Mouse (Mus musculus) limb, embryonic 13.5 days (tissue): Measurements from ENCODE around the gene Arhgap40. TPM values are rescaled to one million over a fixed set of nuclear protein-coding genes. Genes with fewer than 3 reads are reported as not detected.

Source experiments
- ATAC-seq: fragments of 200-750 bp; cut with Nextera tagmentation; 2 replicates; pipeline ENCODE4 v1.8.0; 2017; ENCODE audit warnings: low read depth, moderate number of reproducible peaks, moderate TSS enrichment; ENCODE audit not compliant: low FRiP score
- H3K27ac ChIP-seq: fragments of 300-500 bp; sonication (generic); 2 replicates; pipeline ENCODE4 v1.5.1; 2015; ENCODE audit warnings: inconsistent platforms, mild to moderate bottlenecking, moderate library complexity
- H3K27me3 ChIP-seq: fragments of 300-500 bp; sonication (generic); 2 replicates; pipeline ENCODE4 v1.6.1; 2015; ENCODE audit warnings: mild to moderate bottlenecking, inconsistent platforms
- H3K36me3 ChIP-seq: fragments of 300-500 bp; sonication (generic); 2 replicates; pipeline ENCODE4 v1.6.1; 2015; ENCODE audit warnings: inconsistent platforms, mild to moderate bottlenecking, moderate library complexity
- H3K4me1 ChIP-seq: fragments of 300-500 bp; sonication (generic); 2 replicates; pipeline ENCODE4 v1.6.1; 2015; ENCODE audit warnings: inconsistent platforms
- H3K4me2 ChIP-seq: fragments of 300-500 bp; sonication (generic); replicated peaks from 2 replicates; pipeline ENCODE4 v1.6.1; 2015; ENCODE audit warnings: inconsistent platforms, mild to moderate bottlenecking, moderate library complexity
- H3K4me3 ChIP-seq: fragments of 300-500 bp; sonication (generic); 2 replicates; pipeline ENCODE4 v1.5.1; 2015; ENCODE audit warnings: moderate library complexity, mild to moderate bottlenecking, inconsistent platforms
- H3K9ac ChIP-seq: fragments of 300-500 bp; sonication (generic); 2 replicates; pipeline ENCODE4 v1.6.1; 2015; ENCODE audit warnings: mild to moderate bottlenecking, inconsistent platforms
- H3K9me3 ChIP-seq: fragments of 300-500 bp; sonication (generic); 2 replicates; pipeline ENCODE4 v1.6.1; 2016; ENCODE audit warnings: inconsistent platforms
- WGBS: fragments of 180-500 bp; shearing (Covaris S2); methylation state at CpG from one replicate; pipeline ENCODE4 v1.1.7; 2015; 5-methylcytosine and 5-hydroxymethylcytosine counted together
- polyA plus RNA-seq: library from polyadenylated mRNA; unstranded; fragments of >200 nt; fragmentation: Nextera tagmentation; extraction: Ambion mirVana; gene quantifications from 2 replicates; pipeline ENCODE4 v1.2.1, GENCODE M21; 2015

Gene Arhgap40
- polyA plus RNA-seq, 1 experiment from 2014 or later = 0.84 TPM

DNA sequence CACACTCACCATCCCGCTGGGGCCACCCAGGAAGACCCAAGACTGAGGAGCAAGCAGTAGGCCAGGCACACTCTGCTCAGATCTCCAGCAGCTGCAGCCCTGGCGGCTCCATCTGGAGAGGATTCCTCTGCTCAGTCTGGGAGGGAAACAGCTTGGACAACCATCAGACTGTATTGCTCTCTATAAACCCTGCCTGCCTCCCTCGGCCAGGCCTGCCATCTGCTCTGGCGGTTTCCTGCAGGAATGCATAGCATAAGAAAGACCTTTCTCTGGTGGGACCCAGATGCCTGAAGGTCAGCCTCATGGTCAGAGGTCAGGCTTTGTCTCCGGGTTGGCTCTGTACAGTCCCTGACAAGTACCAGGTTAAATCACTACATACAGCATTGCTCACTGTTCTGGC lies 78.7 kb downstream of the Arhgap40 start:
- no peak for ATAC-seq
- Histone ChIP-seq H3K9ac (no peak overlapping the region), H3K27ac (no peak overlapping the region), H3K9me3 (no peaks in the 10 kb centered on the region), H3K36me3 (no peaks in the 10 kb centered on the region), H3K4me1 (peaks cover 15% of the 10 kb centered on the region), H3K27me3 (peaks cover 34% of the 10 kb centered on the region), H3K4me2 (no peak overlapping the region), H3K4me3 (no peak overlapping the region)
- 24% methylated on average over 5 of the region's 5 CpGs for WGBS

DNA sequence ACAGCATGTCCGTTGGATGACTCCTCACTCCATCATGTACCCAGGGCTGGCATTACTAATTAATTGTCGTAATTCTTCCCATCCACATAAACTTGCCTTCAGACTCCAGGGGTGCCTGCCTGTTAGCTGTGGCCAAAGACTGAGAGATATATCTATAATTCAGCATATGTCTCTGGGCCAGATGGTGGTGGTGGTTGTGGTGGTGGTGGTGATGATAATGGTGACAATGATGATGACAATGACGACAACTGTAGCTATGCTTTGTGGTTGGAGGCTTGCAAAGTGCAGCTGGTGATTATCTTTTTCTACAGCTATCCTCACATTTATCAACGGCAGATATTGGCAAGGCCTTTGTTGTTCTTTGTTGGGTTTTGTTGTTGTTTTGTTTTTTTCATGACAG lies 80.8 kb downstream of the Arhgap40 start:
- no peak overlapping the region for H3K4me2 ChIP-seq
- no peaks in the 10 kb centered on the region for H3K9me3 ChIP-seq
- ATAC-seq = no peak
- 81% methylated on average over 4 of the region's 4 CpGs for WGBS
- H3K4me3 ChIP-seq = no peak overlapping the region
- no peak overlapping the region for H3K27ac ChIP-seq
- no peaks in the 10 kb centered on the region for H3K36me3 ChIP-seq
- peaks cover 33% of the 10 kb centered on the region for H3K27me3 ChIP-seq
- H3K9ac ChIP-seq = no peak overlapping the region
- peaks cover 15% of the 10 kb centered on the region for H3K4me1 ChIP-seq

DNA sequence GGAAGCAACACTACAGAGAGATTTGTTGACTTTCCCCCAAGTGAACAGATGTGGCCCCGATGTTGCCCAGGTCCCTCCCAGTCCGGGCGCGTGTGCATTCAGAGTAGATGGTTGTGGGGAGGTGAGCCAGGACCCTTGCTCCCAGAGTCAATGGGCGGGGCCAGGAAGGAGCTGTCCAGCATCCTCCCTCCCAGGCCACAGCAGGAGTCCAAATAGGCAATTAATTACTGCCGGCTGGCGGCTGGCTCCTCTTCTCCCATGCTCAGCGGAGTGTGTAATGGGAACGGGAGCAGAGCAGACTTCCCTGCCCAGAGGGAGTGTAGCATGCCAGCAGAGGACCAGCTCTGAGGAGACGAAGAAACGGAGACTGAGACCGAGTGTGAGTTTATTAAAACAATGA lies 82.5 kb downstream of the Arhgap40 start:
- no peak overlapping the region for H3K4me2 ChIP-seq
- H3K27ac ChIP-seq = no peak overlapping the region
- no peak overlapping the region for H3K4me3 ChIP-seq
- H3K27me3 ChIP-seq = peaks cover 48% of the 10 kb centered on the region
- no peaks in the 10 kb centered on the region for H3K9me3 ChIP-seq
- no peak overlapping the region for H3K9ac ChIP-seq
- WGBS = 1% methylated on average over 12 of the region's 12 CpGs
- peaks cover 5% of the 10 kb centered on the region; the same call in 1 of the 2 replicates for H3K4me1 ChIP-seq
- H3K36me3 ChIP-seq = no peaks in the 10 kb centered on the region
- ATAC-seq = no peak

DNA sequence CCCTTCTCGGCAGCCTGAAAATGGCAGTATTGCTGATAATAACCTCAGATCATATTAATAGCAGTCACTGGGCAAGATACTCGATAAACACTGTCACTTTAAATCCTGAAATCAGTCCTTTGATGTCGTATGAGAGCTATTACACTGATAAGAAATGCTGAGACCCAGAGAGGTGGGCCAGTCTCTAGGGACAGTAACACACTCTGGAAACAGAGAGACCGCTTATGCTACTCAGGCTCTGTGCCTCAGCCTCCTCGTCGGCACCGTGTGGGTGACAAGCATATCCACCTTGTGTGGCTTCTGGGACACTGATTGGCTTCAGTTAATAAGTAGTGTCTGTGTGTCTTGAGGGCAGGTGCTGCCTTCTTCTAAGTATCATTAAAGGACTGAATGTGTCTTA lies 83.0 kb downstream of the Arhgap40 start:
- WGBS = 38% methylated on average over 7 of the region's 7 CpGs
- H3K4me3 ChIP-seq = no peak overlapping the region
- H3K27me3 ChIP-seq = peaks cover 49% of the 10 kb centered on the region
- peaks cover 5% of the 10 kb centered on the region; the same call in 1 of the 2 replicates for H3K4me1 ChIP-seq
- no peaks in the 10 kb centered on the region for H3K9me3 ChIP-seq
- no peaks in the 10 kb centered on the region for H3K36me3 ChIP-seq
- no peak overlapping the region for H3K27ac ChIP-seq
- ATAC-seq = no peak
- H3K9ac ChIP-seq = no peak overlapping the region
- no peak overlapping the region for H3K4me2 ChIP-seq

DNA sequence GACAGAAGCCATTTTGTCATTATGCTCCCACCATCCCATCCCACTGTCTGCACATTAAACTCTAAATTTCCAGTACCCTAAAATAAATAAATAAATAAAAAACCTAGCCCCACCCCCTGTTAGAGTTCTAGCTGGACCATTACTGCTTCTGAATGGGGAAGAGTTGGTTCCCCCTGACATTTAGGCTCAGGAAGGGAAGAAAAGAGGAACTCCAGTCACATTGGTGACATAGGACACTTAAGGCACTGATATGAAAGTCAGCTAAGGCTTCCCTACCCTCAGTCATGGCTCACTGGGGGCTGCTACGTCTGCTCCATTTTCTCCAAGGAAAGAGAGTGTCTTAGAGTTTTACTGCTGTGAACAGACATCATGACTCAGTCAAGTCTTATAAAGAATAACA lies 84.2 kb downstream of the Arhgap40 start:
- H3K27me3 ChIP-seq = peaks cover 61% of the 10 kb centered on the region

More for the DNA sequence above, 84.2 kb downstream of the Arhgap40 start:
- no peak overlapping the region for H3K4me2 ChIP-seq
- no peak overlapping the region for H3K4me3 ChIP-seq
- WGBS = 68% methylated on average over 1 of the region's 1 CpGs
- no peak overlapping the region for H3K27ac ChIP-seq
- ATAC-seq = no peak
- peaks cover 5% of the 10 kb centered on the region; the same call in 1 of the 2 replicates for H3K4me1 ChIP-seq
- H3K9me3 ChIP-seq = no peaks in the 10 kb centered on the region
- H3K9ac ChIP-seq = no peak overlapping the region
- no peaks in the 10 kb centered on the region for H3K36me3 ChIP-seq

Other genes starting within 250 kb of the Arhgap40 start
- gene Lbp, start 206.3 kb upstream of the Arhgap40 start, polyA plus RNA-seq = 3.9 and 4.7 TPM in 2 replicates
- 8.7 and 9.9 TPM in 2 replicates for gene Snhg11, start 137.2 kb upstream of the Arhgap40 start, polyA plus RNA-seq
- 17.5 and 18.6 TPM in 2 replicates for gene Ralgapb, start 102.9 kb upstream of the Arhgap40 start, polyA plus RNA-seq
- 0.36 and 0.47 TPM in 2 replicates for gene Adig, start 10.2 kb upstream of the Arhgap40 start, polyA plus RNA-seq
- gene Slc32a1, start 98.0 kb downstream of the Arhgap40 start, polyA plus RNA-seq = not detected in 2 replicates
- gene Actr5, start 112.1 kb downstream of the Arhgap40 start, polyA plus RNA-seq = 12.4 and 14.1 TPM in 2 replicates
- gene Ppp1r16b, start 152.6 kb downstream of the Arhgap40 start, polyA plus RNA-seq = 3.5 and 4.0 TPM in 2 replicates